14 mouse cellular contexts compared by ENCODE assay signal in the genomic region with DNA sequence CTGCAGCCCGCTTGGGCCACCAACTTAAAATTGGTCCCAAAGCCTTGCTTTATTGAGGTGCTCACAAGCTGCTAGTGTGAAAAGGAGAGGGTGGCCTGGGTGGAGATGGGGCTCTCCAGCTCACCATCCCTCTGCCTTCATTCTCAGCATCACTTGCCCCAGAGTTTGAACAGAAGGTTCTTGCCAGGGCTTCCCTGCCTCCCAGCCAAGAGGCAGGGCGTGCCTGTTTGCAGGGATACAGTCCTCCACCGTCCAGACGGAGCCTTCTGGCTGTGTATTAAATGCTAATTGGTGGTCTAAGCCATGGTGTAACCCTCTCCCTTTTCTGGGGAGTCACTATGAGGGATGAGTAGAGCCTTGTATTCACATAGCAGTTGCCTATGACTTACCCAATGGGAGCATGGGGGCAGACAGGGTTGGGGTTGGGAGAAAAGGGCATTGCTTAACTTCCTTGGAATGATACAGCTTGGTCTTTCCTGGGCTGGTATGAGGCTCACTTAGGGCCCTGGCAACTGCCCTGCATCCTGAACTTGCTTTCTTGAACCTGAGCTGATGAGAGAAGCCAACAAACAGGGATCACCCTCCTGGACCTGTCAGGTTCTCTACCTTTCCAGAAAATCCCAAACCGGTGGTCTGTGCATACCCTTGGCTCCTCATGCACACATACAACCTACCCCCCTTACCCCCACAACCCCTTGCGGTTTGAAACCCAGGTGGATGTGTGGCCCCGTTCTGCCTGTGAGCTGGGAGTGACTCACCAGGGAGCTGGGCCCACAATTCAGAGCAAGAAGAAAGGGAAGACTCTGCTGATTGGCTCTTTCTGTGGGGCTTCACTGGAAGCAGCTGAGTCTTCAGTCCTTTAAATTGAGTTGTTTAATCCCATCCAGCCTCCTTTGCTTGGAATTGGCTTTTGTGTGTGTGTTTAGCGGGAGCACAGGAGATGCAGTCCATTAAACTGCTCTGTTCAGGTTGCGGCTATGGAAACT. TPM values are rescaled to one million over a fixed set of nuclear protein-coding genes. Genes with fewer than 3 reads are reported as not detected.
A peak's percentile ranks its signal among the peaks of the same experiment; 100 is the strongest.
DNase-seq lines count a peak whose midpoint lies in the region; ATAC-seq and TF ChIP-seq lines count a peak whose summit lies in the region.
"Had no signal": no experiment of that assay in that cellular context is flagged by ENCODE, and none has a peak within 500 bp of the region (broad histone marks: within the 10 kb centered on the region; RNA-seq: fewer than 3 reads in every experiment).

No protein-coding gene starts in this region.

- no peak for TF ChIP-seq CTCF in midbrain, postnatal 0 days (IDR thresholded peaks at IDR 0.05)
- TF ChIP-seq CTCF in olfactory bulb, adult 2 months (IDR thresholded peaks at IDR 0.05; ENCODE audit: insufficient read depth, low read depth, low read length): no peak
- TF ChIP-seq CTCF in left cerebral cortex, adult 2 months (IDR thresholded peaks at IDR 0.05): no peak

- no peak overlapping the region for H3K4me3 ChIP-seq in heart, embryonic 13.5 days
- no peak overlapping the region for H3K4me3 ChIP-seq in midbrain, embryonic 10.5 days
- no peak overlapping the region for H3K4me3 ChIP-seq in midbrain, postnatal 0 days (ENCODE audit: low read depth, low read length)
- no peak overlapping the region for H3K4me3 ChIP-seq in olfactory bulb, adult 2 months (ENCODE audit: insufficient read depth, low read depth, low read length)
- H3K4me3 ChIP-seq in left cerebral cortex, adult 2 months: no peak overlapping the region
- H3K4me3 ChIP-seq: embryonic facial prominence, embryonic 10.5 days; hindbrain, embryonic 13.5 days had no signal

- 0 out of 2 replicates have a peak overlapping the region, but pooled peaks have one; percentile 10 for H3K9ac ChIP-seq in heart, embryonic 13.5 days
- no peak overlapping the region for H3K9ac ChIP-seq in midbrain, postnatal 0 days (replicated peaks; ENCODE audit: low read length, poor library complexity, severe bottlenecking)
- H3K9ac ChIP-seq: hindbrain, embryonic 13.5 days; liver, embryonic 14.5 days had no signal

- no peaks in the 10 kb centered on the region for H3K27me3 ChIP-seq in heart, embryonic 13.5 days (replicated peaks)
- H3K27me3 ChIP-seq in midbrain, embryonic 10.5 days (ENCODE audit: low read depth, poor library complexity, severe bottlenecking): no peaks in the 10 kb centered on the region
- no peaks in the 10 kb centered on the region for H3K27me3 ChIP-seq in midbrain, postnatal 0 days (ENCODE audit: insufficient read depth, low read length)
- H3K27me3 ChIP-seq: hindbrain, embryonic 13.5 days had no signal

- intact Hi-C loops in left cerebral cortex, adult 2 months (cut with DNase I): no loop called here

- TF ChIP-seq POLR2A in olfactory bulb, adult 2 months (IDR thresholded peaks at IDR 0.05; ENCODE audit: insufficient read depth, low read depth, low read length): no peak

- H3K9me3 ChIP-seq in heart, embryonic 13.5 days: no peaks in the 10 kb centered on the region
- H3K9me3 ChIP-seq in midbrain, embryonic 10.5 days (replicated peaks): no peaks in the 10 kb centered on the region
- no peaks in the 10 kb centered on the region for H3K9me3 ChIP-seq in midbrain, postnatal 0 days (ENCODE audit: low read length)
- H3K9me3 ChIP-seq: embryonic facial prominence, embryonic 10.5 days; hindbrain, embryonic 13.5 days had no signal

- peak; percentile 12 for DNase-seq in cerebellum, adult 8-10 months
- no peak for DNase-seq in heart, adult 8-10 months (ENCODE audit: low spot score)
- no peak for DNase-seq in midbrain, embryonic 10.5 days (ENCODE audit: low spot score)
- DNase-seq in midbrain, postnatal 0 days (ENCODE audit: low spot score): no peak
- no peak for DNase-seq in left cerebral cortex, adult 2 months (ENCODE audit: extremely low spot score in 1 of 2, low spot score in 2 of 2)
- DNase-seq: adrenal gland, postnatal 25 days; kidney, adult 2 months; lung, postnatal 14 days had no signal

- H3K4me2 ChIP-seq in heart, embryonic 13.5 days: no peak overlapping the region
- H3K4me2 ChIP-seq in midbrain, postnatal 0 days (ENCODE audit: low read depth, low read length, poor library complexity, severe bottlenecking): no peak overlapping the region
- H3K4me2 ChIP-seq: hindbrain, embryonic 13.5 days had no signal

- H3K36me3 ChIP-seq in heart, embryonic 13.5 days: peaks cover 42% of the 10 kb centered on the region
- H3K36me3 ChIP-seq in midbrain, embryonic 10.5 days: peaks cover 79% of the 10 kb centered on the region
- H3K36me3 ChIP-seq in midbrain, postnatal 0 days (ENCODE audit: insufficient read depth, low read length): peaks cover 30% of the 10 kb centered on the region

- WGBS in heart, embryonic 13.5 days: 87% methylated on average over 9 of the region's 9 CpGs
- 64% methylated on average over 9 of the region's 9 CpGs for WGBS in midbrain, embryonic 10.5 days
- 60% methylated on average over 9 of the region's 9 CpGs for WGBS in midbrain, postnatal 0 days
- 45% methylated on average over 9 of the region's 9 CpGs for WGBS in olfactory bulb, adult 2 months

- H3K27ac ChIP-seq in heart, embryonic 13.5 days (replicated peaks): no peak overlapping the region
- H3K27ac ChIP-seq in midbrain, embryonic 10.5 days (replicated peaks): 0 out of 2 replicates have a peak overlapping the region, but pooled peaks have one; percentile 35
- no peak overlapping the region for H3K27ac ChIP-seq in midbrain, postnatal 0 days (ENCODE audit: low read depth, low read length)
- H3K27ac ChIP-seq in olfactory bulb, adult 2 months (ENCODE audit: insufficient read depth, low read depth, low read length): peak overlapping the region; percentile 80
- no peak overlapping the region for H3K27ac ChIP-seq in left cerebral cortex, adult 2 months
- H3K27ac ChIP-seq: embryonic facial prominence, embryonic 10.5 days; hindbrain, embryonic 13.5 days; liver, embryonic 14.5 days had no signal

- ATAC-seq in cerebellum, adult (ENCODE audit: insufficient number of reproducible peaks, low FRiP score, low TSS enrichment): no peak
- no peak for ATAC-seq in heart, embryonic 13.5 days (ENCODE audit: extremely low read depth, insufficient number of reproducible peaks, low FRiP score, low TSS enrichment)
- no peak for ATAC-seq in midbrain, postnatal 0 days (ENCODE audit: low FRiP score)

- H3K4me1 ChIP-seq in heart, embryonic 13.5 days: peaks cover 29% of the 10 kb centered on the region
- H3K4me1 ChIP-seq in midbrain, embryonic 10.5 days: peaks cover 11% of the 10 kb centered on the region
- H3K4me1 ChIP-seq in midbrain, postnatal 0 days (ENCODE audit: insufficient read depth, low read length): no peaks in the 10 kb centered on the region
- peaks cover 21% of the 10 kb centered on the region for H3K4me1 ChIP-seq in olfactory bulb, adult 2 months (ENCODE audit: control insufficient read depth, insufficient read depth, low read length)
- H3K4me1 ChIP-seq: embryonic facial prominence, embryonic 10.5 days; hindbrain, embryonic 13.5 days had no signal

RNA-seq across cellular contexts. Expression of gene Vac14, which starts 36.0 kb away (rescaled TPM):
- 17.3 and 17.4 TPM in 2 replicates for polyA plus RNA-seq in heart, embryonic 13.5 days (2015; fragmentation: Nextera tagmentation; extraction: Ambion mirVana)
- total RNA-seq in heart, adult 8-10 months (2022): 10 to 100 TPM; 14.0 to 18.3 (median 16.3) TPM
- polyA plus RNA-seq in midbrain, embryonic 10.5 days (2016; fragmentation: Nextera tagmentation; extraction: Ambion mirVana): 27.7 and 28.1 TPM in 2 replicates
- 44.9 and 45.9 TPM in 2 replicates for total RNA-seq in midbrain, postnatal 0 days (2014; rRNA removed)
- 26.7 and 27.2 TPM in 2 replicates for polyA plus RNA-seq in midbrain, postnatal 0 days (2015; fragmentation: Nextera tagmentation; extraction: Ambion mirVana)
- polyA plus RNA-seq in olfactory bulb, adult 2 months (2012; ENCODE audit: insufficient read depth, insufficient read length, low replicate concordance, missing spikeins): not detected in 2 replicates
- 10 to 100 TPM; 25.4 to 26.1 TPM for total RNA-seq in left cerebral cortex, adult 2 months (2021)

Comparison
In these comparisons a context has a peak if more than half of its experiments do, and no peak if none do; other contexts are left out.
1. H3K27ac ChIP-seq: peak in midbrain, embryonic 10.5 days (single experiment) and olfactory bulb, adult 2 months (single experiment); none in heart, embryonic 13.5 days (single experiment), midbrain, postnatal 0 days (single experiment) and left cerebral cortex, adult 2 months (single experiment).